Mouse (Mus musculus): ENCODE data around the gene Rbm47.
"Not testable (repeated sequence)": the region's sequence is repeated elsewhere in the genome, so short reads cannot be mapped to it uniquely, and the experiment has no call there.

Rbm47 gene

GRCm38 (mm10) chr5:66173018-66173417 is at the start of gene Rbm47:
TSS of gene Rbm47 (minus strand) at chr5:66173118.
- DNase-seq (ENCODE audit: low read depth, low spot score): no peak

DNA sequence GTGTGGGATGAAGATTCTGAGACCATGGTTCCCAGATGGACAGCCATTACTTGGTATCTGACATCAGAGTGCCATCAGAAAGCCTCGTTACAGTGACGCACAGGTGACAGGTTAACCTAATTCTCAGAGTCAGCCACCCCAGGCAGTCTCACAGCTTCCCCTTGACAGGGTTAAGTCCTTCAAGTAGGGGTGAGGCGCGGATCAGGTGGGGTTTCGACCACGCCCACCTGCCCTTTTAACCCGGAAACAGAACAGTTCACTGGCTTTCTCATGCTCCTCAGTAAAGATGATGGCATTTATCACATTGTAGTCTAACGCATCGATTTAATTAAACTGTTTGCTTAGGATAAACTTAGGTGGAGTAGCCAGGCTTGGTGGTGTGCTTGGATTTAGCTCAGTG is 47.7 kb upstream of the Rbm47 start:
- no peak for DNase-seq (ENCODE audit: low read depth, low spot score)

GRCm38 (mm10) chr5:66219692-66220091 is 46.8 kb upstream of the Rbm47 start:
- DNase-seq (ENCODE audit: low read depth, low spot score): peak; percentile 53

DNA sequence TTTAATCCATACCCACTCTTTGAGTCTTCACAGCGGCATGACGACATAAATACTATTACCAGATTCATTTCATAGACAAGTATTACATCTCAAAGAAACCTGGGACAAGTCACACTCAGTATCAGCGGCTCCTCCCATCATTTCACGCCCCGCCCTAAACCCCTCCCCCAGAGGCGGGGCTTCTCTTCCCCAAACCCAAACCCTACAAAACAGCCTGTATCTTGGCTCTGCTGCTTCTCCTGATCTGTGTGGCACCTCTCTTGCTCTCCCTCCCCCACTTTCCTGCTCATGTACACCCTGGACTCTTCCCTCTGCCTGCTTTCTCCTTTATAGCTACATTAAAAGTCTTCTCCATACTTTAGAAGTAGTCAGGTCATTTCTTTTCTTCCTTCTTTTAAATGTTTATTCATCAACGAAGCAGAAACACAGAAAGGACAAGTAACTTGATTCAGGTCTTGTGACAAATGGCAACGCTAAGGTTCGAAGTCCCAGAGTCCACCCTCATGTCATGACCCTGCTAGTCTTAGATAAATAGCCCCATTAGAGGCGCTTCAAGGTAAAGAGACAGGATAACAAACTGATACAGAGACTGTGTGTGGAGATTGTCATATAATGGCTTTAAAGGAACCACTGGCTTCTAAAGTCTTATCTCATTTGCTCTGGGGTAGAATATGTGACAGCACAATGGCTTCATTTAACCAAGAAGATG is 42.8 kb upstream of the Rbm47 start:
- DNase-seq (ENCODE audit: low read depth, low spot score): no peak

GRCm38 (mm10) chr5:66214395-66214935 is 41.5 kb upstream of the Rbm47 start:
- no peak for DNase-seq (ENCODE audit: low read depth, low spot score)

DNA sequence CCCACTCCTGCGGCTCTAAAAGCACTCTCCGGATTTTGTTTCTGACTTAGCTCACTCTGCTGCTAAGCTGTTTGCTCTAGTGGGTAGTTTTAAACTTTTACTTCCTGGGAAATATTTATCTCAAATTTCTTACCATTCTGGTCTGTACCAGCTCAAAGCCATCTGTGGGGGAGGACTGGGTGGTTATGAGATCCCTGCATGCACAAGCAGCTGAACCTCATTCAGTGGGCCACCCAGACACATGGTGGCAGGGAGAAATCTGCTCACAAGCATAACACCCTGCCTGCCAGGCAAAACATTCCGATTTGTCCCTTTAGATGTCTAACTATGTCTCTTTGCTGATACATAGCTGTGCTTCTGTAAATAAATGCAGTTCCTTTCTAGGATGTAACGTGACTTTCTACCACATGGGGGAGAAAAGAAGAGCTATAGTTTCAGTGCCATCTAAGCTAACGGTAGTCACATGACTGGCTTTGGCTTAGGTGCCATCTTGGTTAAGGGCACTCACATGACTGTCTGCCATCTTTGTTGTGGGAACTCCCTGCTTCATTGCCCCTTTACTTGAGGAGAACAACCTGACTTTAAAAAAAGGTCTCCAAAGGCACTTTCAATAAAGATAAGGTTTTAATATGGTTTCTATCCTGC is 36.7 kb upstream of the Rbm47 start:
- DNase-seq (ENCODE audit: low read depth, low spot score): peak; percentile 81

- no peak for DNase-seq (ENCODE audit: low read depth, low spot score)
Measured at GRCm38 (mm10) chr5:66204966-66205365, 32.0 kb upstream of the Rbm47 start.

DNA sequence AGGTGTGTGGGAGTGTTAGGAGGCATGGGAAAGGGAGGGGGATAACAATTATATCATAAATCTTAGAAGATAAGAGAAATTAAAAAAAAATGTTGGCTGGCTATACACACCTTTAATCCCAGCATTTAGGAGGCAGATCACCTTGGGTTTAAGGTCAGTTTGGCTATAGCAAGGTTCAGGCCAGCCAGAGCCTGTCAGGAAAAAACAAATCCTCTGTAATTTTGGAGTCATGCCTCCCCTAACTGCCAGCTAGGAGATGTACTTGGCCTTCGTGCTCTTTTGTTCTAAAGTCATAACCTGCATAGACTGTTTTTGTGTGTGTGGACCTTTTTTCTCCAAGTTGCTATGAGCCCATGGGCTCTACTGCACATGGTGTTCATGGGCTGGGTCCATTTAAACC is 30.5 kb upstream of the Rbm47 start:
- no peak for DNase-seq (ENCODE audit: low read depth, low spot score)

- peak; percentile 97 for DNase-seq (ENCODE audit: low read depth, low spot score)
Measured at GRCm38 (mm10) chr5:66200044-66200443, 27.1 kb upstream of the Rbm47 start.

DNA sequence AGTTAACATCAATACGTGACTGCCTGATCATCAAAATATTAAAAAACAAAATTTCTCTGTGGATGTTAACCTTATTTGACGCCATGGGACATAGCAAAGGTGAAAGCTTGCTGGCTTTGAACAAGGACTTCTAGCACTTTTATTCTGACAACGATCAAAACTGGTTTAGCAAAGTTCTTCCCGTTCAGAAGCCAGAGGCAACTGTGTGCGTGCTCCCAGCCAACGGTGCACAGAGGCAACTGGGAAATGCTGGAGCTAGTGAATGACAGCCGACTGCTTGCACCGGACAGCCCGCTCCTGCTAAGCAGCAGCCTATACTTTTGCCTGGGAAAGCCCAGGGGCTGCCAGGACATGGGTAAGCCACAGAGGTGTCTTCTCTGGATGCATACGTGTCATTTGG is 22.4 kb upstream of the Rbm47 start:
- no peak for DNase-seq (ENCODE audit: low read depth, low spot score)

DNA sequence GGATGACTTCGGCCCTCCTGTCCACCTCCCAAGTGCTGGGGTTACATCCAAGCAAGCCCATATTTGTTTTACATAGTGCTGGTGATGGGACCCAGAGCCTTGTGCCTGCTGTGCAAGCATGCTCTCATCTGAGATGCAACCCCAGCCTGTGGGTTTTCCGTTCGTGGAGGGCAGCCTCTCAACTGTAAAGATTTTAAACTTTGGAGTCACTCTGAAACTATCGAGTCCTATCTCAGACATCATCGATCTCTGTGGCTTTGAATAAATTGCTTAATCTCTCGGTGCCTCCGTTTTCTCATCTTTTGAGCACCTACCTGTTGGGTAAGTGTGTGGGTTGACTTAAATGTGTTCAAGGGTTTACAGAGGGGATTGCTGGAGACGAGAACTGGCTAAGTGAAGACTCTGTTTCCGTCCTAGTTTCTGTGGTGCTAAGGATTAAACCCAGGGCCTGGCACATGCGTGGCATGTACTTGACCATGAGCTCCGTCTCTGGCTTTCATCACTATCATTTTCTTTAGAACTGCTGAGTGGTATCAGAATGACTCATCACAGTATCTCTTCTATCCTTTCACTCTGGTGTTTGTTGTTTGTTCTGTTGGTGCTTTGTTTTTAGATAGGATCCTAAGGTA is 20.4 kb upstream of the Rbm47 start:
- DNase-seq (ENCODE audit: low read depth, low spot score): no peak

DNA sequence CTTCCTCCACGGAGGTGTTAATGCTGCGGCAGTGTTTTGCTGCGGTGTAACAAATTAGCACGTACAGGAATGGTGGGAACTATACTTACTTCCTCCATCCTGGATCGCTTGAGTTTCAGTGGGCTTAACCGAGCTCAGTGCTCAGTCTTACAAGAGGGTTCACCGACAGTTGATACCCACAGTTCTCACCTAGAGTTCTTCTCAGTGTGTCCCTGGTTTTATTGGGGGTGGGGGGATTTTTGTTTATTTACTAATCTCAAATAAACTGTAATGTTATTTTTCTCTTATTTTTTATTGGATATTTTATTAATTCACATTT is 18.2 kb upstream of the Rbm47 start:
- no peak for DNase-seq (ENCODE audit: low read depth, low spot score)

DNA sequence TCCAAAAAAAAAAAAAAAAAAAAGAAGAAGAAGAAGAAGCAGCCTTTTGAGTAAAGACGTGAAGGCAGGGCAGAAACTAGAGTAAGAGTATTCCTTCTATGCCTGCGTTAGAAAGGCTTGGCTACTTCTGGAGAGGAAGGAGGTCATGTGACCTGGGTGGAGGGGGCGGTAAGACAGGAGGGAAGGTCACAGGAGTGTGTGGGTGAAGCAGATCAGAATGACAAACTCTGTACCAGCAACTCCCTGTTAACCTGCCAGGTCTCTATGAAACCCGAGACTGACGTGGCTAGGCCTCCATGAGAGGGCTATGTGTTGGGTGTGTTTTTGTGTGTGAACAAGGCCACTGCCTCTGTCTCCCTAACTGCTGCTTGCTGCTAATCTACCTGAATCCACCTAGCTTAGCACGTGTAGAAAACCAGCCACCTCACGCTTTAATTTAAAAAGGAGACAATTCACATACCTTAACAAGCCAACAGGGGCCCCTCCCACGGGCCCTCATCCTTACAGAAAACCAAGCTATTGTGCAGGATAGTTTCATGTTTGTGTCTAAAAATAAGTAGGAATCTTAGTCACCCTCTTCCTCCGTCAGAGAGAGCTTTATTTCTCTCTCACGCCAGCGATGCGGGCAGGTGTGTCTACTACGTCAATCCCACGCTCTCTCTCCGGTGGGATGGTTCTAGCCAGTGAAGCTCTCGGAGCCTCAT is 17.7 kb upstream of the Rbm47 start:
- DNase-seq (ENCODE audit: low read depth, low spot score): no peak

- not testable (repeated sequence) for DNase-seq (ENCODE audit: low read depth, low spot score)
Measured at GRCm38 (mm10) chr5:66188591-66188990, 15.7 kb upstream of the Rbm47 start.

- no peak for DNase-seq (ENCODE audit: low read depth, low spot score)
Measured at GRCm38 (mm10) chr5:66182156-66182555, 9.2 kb upstream of the Rbm47 start.

- no peak for DNase-seq (ENCODE audit: low read depth, low spot score)
Measured at GRCm38 (mm10) chr5:66174160-66174837, 1.4 kb upstream of the Rbm47 start.

GRCm38 (mm10) chr5:66170591-66170990 is 2.3 kb downstream of the Rbm47 start:
- no peak for DNase-seq (ENCODE audit: low read depth, low spot score)

GRCm38 (mm10) chr5:66169099-66169485 is 3.8 kb downstream of the Rbm47 start:
- peak; percentile 46 for DNase-seq (ENCODE audit: low read depth, low spot score)

DNA sequence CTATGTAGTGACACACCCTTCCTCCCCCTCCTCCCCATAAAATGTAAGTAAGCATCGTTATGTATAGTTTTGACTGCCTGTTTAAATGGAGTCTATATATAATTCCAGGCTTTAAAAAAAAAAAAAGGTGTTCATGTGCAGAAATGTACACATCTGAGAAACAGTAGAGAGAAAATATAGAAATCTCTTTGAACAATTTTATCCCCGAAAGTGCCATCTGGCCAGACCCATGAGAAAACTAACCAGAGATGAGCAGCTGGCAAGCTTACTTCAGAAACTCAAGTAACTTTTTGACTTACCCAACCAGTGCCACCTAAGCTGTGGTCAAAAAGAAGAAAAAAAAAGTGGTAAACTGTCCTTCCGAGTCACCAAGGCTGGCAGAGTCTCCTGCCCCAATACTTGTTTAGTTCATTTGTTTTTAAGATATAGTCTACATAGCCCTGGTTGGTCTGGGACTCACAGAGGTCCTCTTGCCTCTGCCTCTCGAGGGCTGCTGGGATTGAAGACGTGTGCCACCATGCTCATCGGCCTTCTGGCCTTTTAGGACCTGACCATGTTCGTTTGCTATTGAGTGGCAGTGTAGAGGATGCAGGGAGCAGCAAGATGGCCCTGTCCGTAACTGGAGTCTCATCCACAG is 4.3 kb downstream of the Rbm47 start:
- peak; percentile 29 for DNase-seq (ENCODE audit: low read depth, low spot score)

DNA sequence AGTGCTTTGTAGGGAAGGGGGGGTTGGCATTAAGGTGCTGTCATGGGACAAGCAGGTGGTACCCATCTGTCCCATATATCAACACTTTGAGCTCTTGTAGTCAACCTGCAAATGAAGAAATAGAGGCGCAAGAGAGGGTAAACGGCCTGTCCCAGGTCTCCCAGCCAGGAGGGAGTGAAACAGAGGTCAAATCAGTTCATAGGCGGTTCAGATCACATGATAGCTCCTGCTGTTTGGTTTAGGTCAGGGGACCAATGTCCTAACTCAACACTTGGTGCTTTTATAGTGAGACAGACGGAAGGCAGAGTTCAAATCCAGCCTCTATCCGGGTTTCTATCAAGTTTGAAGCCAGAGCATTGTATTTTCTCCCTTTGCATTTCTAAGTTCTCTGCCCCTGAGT is 6.0 kb downstream of the Rbm47 start:
- peak; percentile 17 for DNase-seq (ENCODE audit: low read depth, low spot score)

DNA sequence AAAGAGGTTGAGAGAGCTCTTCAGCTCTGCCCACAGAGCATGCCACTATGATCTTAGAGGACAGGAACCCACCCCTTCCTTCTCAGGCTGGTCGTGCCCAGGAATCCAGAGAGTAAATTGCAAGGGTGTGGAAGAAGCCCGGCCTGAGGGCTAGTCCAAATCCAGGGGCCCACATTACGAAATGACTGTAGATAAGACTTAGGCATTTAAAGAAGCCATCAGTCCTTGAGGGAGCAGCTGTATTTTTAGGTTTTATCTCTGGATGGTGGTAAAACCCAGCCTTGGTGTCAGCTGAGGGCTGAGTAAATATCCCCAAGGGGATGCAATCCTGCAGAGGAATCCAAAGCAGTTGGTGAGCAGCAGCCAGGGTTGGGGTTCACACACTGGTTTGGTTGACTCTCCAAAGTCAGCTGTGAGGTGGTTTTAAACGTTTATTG is 6.7 kb downstream of the Rbm47 start:
- DNase-seq (ENCODE audit: low read depth, low spot score): peak; percentile 88

Measured in 3T3-L1 (cell line).